Mouse (Mus musculus) thymus, postnatal 10 days (tissue): ENCODE data around the gene Olfr117.
"Not testable (repeated sequence)": the region's sequence is repeated elsewhere in the genome, so short reads cannot be mapped to it uniquely, and the experiment has no call there.

Source experiments
- DNase-seq, 2 experiments: peaks; one replicate each; pipeline ENCODE4 v3.0.0; 2021; ENCODE audit warnings: low spot score in 2 of 2

Gene Olfr117

DNA sequence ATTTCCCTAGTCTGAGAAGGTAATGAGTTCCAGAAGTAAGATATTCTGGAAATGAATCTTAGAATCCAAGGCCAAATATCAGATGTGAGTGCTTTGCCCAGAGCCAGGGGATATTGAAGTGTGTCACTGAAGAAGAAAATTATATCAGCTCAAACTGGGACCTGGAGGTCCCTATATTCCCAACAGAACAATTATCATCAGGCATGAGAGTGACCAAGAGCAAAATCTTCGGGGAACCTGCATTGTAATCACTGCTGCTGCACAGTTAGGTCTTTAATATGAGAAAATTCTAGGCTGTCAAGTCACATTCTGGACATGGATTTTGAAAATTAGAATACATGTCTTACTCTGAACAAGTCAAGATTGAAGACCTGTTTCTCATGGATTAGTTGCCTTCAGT is at the start of gene Olfr117:
Gene Olfr117 (minus strand): TSS at position 101 of the 400 bp plus-strand sequence.
- DNase-seq = no peak

GRCm38 (mm10) chr17:37696264-37696663 is 32.7 kb upstream of the Olfr117 start, which contains the start of gene Olfr119:
TSS of gene Olfr119 (plus strand) at chr17:37696564.
- DNase-seq = not testable (repeated sequence)

GRCm38 (mm10) chr17:37666688-37667087 is 3.1 kb upstream of the Olfr117 start, which contains the start of gene Olfr118:
TSS of gene Olfr118 (plus strand) at chr17:37666988.
- no peak for DNase-seq

DNA sequence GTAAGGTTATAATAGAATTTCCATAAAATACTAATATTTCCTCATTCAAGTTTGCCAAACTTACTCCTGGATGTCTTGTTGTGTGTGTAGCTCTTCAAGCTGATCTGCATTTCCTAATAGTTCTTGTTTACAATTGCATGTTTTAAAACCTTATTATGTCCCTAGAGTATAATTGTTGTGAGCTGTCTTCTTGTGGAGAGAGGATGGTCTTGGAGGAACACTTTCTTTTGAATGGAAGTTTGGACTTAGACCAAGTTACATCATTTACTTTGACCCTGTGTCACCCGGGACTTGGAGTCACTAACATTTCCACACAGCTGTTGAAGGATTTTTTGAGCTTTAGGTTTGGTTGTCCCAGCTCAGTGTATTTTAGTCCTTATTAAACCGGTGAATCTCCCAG is 36.6 kb downstream of the Olfr117 start, which contains the start of the genes Olfr115 and Olfr116:
Gene Olfr115 (minus strand): TSS at position 101 of the 400 bp plus-strand sequence.
Gene Olfr116 (minus strand): TSS at position 191 of the 400 bp plus-strand sequence.
- no peak for DNase-seq
